Mouse (Mus musculus) stomach, postnatal 0 days (tissue): ENCODE data around the gene Car14. TPM values are rescaled to one million over a fixed set of nuclear protein-coding genes. Genes with fewer than 3 reads are reported as not detected.
"Not testable (repeated sequence)": the region's sequence is repeated elsewhere in the genome, so short reads cannot be mapped to it uniquely, and the experiment has no call there.

ENCODE experiments used
- ATAC-seq: fragments of 200-750 bp; cut with Nextera tagmentation; 2 replicates; pipeline ENCODE4 v1.8.0; 2017; ENCODE audit not compliant: low FRiP score, low TSS enrichment
- DNase-seq: peaks from one replicate; pipeline ENCODE4 v3.0.0-alpha.2; 2016; ENCODE audit warnings: low spot score
- H3K27ac ChIP-seq: fragments of 300-500 bp; sonication (generic); replicated peaks from 2 replicates; pipeline ENCODE4 v1.5.1; 2014; ENCODE audit warnings: mild to moderate bottlenecking, control low read depth
- H3K27me3 ChIP-seq: fragments of 300-500 bp; sonication (generic); 2 replicates; pipeline ENCODE4 v1.6.1; 2014; ENCODE audit warnings: low read length; ENCODE audit not compliant: control insufficient read depth, insufficient read depth
- H3K36me3 ChIP-seq: fragments of 300-500 bp; sonication (generic); 2 replicates; pipeline ENCODE4 v1.6.1; 2014; ENCODE audit warnings: low read length, mixed read lengths; ENCODE audit not compliant: control insufficient read depth, insufficient read depth
- H3K4me1 ChIP-seq: fragments of 300-500 bp; sonication (generic); replicated peaks from 2 replicates; pipeline ENCODE4 v1.6.1; 2014; ENCODE audit warnings: antibody characterized with exemption; ENCODE audit not compliant: control insufficient read depth, insufficient read depth
- H3K4me2 ChIP-seq: fragments of 300-500 bp; sonication (generic); replicated peaks from 2 replicates; pipeline ENCODE4 v1.6.1; 2014; ENCODE audit warnings: low read depth, mild to moderate bottlenecking, control low read depth, moderate library complexity
- H3K4me3 ChIP-seq: fragments of 300-500 bp; sonication (generic); 2 replicates; pipeline ENCODE4 v1.5.1; 2014; ENCODE audit warnings: low read depth, low read length, control low read depth
- H3K9ac ChIP-seq: fragments of 300-500 bp; sonication (generic); 2 replicates; pipeline ENCODE4 v1.6.1; 2014; ENCODE audit warnings: mild to moderate bottlenecking, low read length, control low read depth, mixed read lengths
- H3K9me3 ChIP-seq: fragments of 300-500 bp; sonication (generic); 2 replicates; pipeline ENCODE4 v1.6.1; 2016; ENCODE audit warnings: low read length; ENCODE audit not compliant: control insufficient read depth
- CTCF ChIP-seq: IDR thresholded peaks from 2 replicates; pipeline ENCODE4 v1.5.1; 2016; ENCODE audit warnings: antibody characterized with exemption, low read depth, mild to moderate bottlenecking, moderate library complexity
- EP300 ChIP-seq: optimal IDR thresholded peaks from 2 replicates; pipeline ENCODE3; 2016; ENCODE audit warnings: antibody characterized with exemption
- WGBS: fragments of 180-500 bp; shearing (Covaris S2); extraction: QIAGEN DNeasy Blood & Tissue Kit; methylation state at CpG from one replicate; pipeline ENCODE4 v1.1.7; 2014; 5-methylcytosine and 5-hydroxymethylcytosine counted together
- polyA plus RNA-seq: library from polyadenylated mRNA; unstranded; fragments of >200 nt; fragmentation: Nextera tagmentation; extraction: Ambion mirVana; gene quantifications from 2 replicates; pipeline ENCODE4 v1.2.1, GENCODE M21; 2015

The Car14 gene
- polyA plus RNA-seq, 1 experiment from 2014 or later: 0.68 TPM

GRCm38 (mm10) chr3:95860323-95860722 is 44.2 kb downstream of the Car14 start:
- Histone ChIP-seq H3K9ac (no peak overlapping the region), H3K27me3 (no peaks in the 10 kb centered on the region), H3K4me3 (no peak overlapping the region), H3K4me1 (no peaks in the 10 kb centered on the region), H3K9me3 (no peaks in the 10 kb centered on the region), H3K36me3 (no peaks in the 10 kb centered on the region; the same call in 1 of the 2 replicates), H3K4me2 (no peak overlapping the region), H3K27ac (no peak overlapping the region)
- peak; percentile 59 for TF ChIP-seq CTCF
- no peak for TF ChIP-seq EP300
- DNase-seq: no peak
- no peak for ATAC-seq
- 83% methylated on average over 3 of the region's 3 CpGs for WGBS

- WGBS: 75% methylated on average over 3 of the region's 3 CpGs
- not testable (repeated sequence) for H3K36me3 ChIP-seq, ATAC-seq, H3K9ac ChIP-seq, H3K4me3 ChIP-seq, H3K27me3 ChIP-seq, H3K27ac ChIP-seq, DNase-seq, H3K4me1 ChIP-seq, H3K4me2 ChIP-seq, H3K9me3 ChIP-seq
Observed at GRCm38 (mm10) chr3:95858278-95858677, 46.2 kb downstream of the Car14 start.

- H3K9me3 ChIP-seq, ATAC-seq, H3K9ac ChIP-seq, H3K4me1 ChIP-seq, DNase-seq, H3K36me3 ChIP-seq, H3K4me3 ChIP-seq, H3K27ac ChIP-seq, H3K4me2 ChIP-seq, H3K27me3 ChIP-seq: not testable (repeated sequence)
- WGBS: 83% methylated on average over 1 of the region's 1 CpGs
Observed at GRCm38 (mm10) chr3:95857050-95857449, 47.4 kb downstream of the Car14 start.

GRCm38 (mm10) chr3:95856115-95856514 is 48.4 kb downstream of the Car14 start:
- 20% methylated on average over 7 of the region's 7 CpGs for WGBS
- H3K27me3 ChIP-seq: no peaks in the 10 kb centered on the region
- H3K9me3 ChIP-seq: no peaks in the 10 kb centered on the region
- H3K36me3 ChIP-seq: peaks cover 7% of the 10 kb centered on the region; the same call in 1 of the 2 replicates
- H3K9ac ChIP-seq: peak overlapping the region; percentile 92
- DNase-seq (no peak), ATAC-seq (0 out of 2 replicates have a peak, but pooled peaks have one; percentile 9)
- peak overlapping the region; percentile 91 for H3K4me2 ChIP-seq
- peak overlapping the region; percentile 70 for H3K27ac ChIP-seq
- H3K4me1 ChIP-seq: no peaks in the 10 kb centered on the region
- no peak for TF ChIP-seq CTCF
- TF ChIP-seq EP300: no peak
- H3K4me3 ChIP-seq: peak overlapping the region; percentile 87

GRCm38 (mm10) chr3:95855502-95856089 is 48.9 kb downstream of the Car14 start, which contains the start of gene Prpf3:
Prpf3 (minus strand) TSS chr3:95855885.
- under 1% methylated on average over 50 of the region's 56 CpGs for WGBS
- Histone ChIP-seq H3K9ac (peak within 1 kb of the TSS; percentile 92), H3K36me3 (peaks cover 7% of the 10 kb centered on the region; the same call in 1 of the 2 replicates), H3K4me1 (no peaks in the 10 kb centered on the region), H3K9me3 (no peaks in the 10 kb centered on the region), H3K27me3 (no peaks in the 10 kb centered on the region), H3K27ac (peak within 1 kb of the TSS; percentile 70), H3K4me2 (peak within 1 kb of the TSS; percentile 91), H3K4me3 (peak within 1 kb of the TSS; percentile 87)
- DNase-seq (peak; percentile 95), ATAC-seq (peak; percentile 98)
- TF ChIP-seq EP300: no peak
- peak; percentile 20; the same call in 1 of the 2 replicates for TF ChIP-seq CTCF

- Histone ChIP-seq H3K4me3 (no peak overlapping the region), H3K27ac (no peak overlapping the region), H3K4me1 (no peaks in the 10 kb centered on the region), H3K9ac (no peak overlapping the region), H3K27me3 (no peaks in the 10 kb centered on the region), H3K9me3 (no peaks in the 10 kb centered on the region), H3K36me3 (peaks cover 18% of the 10 kb centered on the region), H3K4me2 (no peak overlapping the region)
- 93% methylated on average over 8 of the region's 8 CpGs for WGBS
- TF ChIP-seq CTCF (no peak), EP300 (no peak)
- ATAC-seq (no peak), DNase-seq (no peak)
Observed at GRCm38 (mm10) chr3:95851317-95851716, 53.2 kb downstream of the Car14 start.
